Mouse (Mus musculus): ENCODE measurements around the gene Ss18l1. TPM values are rescaled to one million over a fixed set of nuclear protein-coding genes. Genes with fewer than 3 reads are reported as not detected.
A peak's percentile ranks its signal among the peaks of the same experiment; 100 is the strongest.

Gene Ss18l1
- polyA plus RNA-seq, 1 experiment from 2014 or later: 2.6 TPM

GRCm38 (mm10) chr2:180103978-180104658 is 61.8 kb downstream of the Ss18l1 start, which contains the start of gene Hrh3:
Hrh3 (minus strand) TSS chr2:180104488.
- Histone ChIP-seq H3K9me3 (ENCODE audit: control insufficient read depth, low read length) (no peaks in the 10 kb centered on the region), H3K27ac (ENCODE audit: low read depth, low read length) (no peak within 1 kb of the TSS), H3K27me3 (replicated peaks; ENCODE audit: control insufficient read depth, insufficient read depth, low read length) (peaks cover 76% of the 10 kb centered on the region), H3K4me2 (peak within 1 kb of the TSS; percentile 91), H3K4me1 (replicated peaks; ENCODE audit: control insufficient read depth, insufficient read depth, low read length) (peaks cover 7% of the 10 kb centered on the region), H3K36me3 (ENCODE audit: control insufficient read depth, insufficient read depth, low read length) (no peaks in the 10 kb centered on the region), H3K9ac (ENCODE audit: low read depth, low read length) (no peak within 1 kb of the TSS), H3K4me3 (ENCODE audit: low read depth, low read length) (peak within 1 kb of the TSS; percentile 55)
- ATAC-seq (replicated peaks; ENCODE audit: low FRiP score): peak; percentile 84
- DNase-seq (ENCODE audit: low spot score): peak; percentile 88
- under 1% methylated on average over 72 of the region's 87 CpGs for WGBS

GRCm38 (mm10) chr2:180104659-180105377 is 62.5 kb downstream of the Ss18l1 start:
- WGBS: 13% methylated on average over 24 of the region's 24 CpGs
- peaks cover 71% of the 10 kb centered on the region for H3K27me3 ChIP-seq (replicated peaks; ENCODE audit: control insufficient read depth, insufficient read depth, low read length)

GRCm38 (mm10) chr2:180105441-180106190 is 63.3 kb downstream of the Ss18l1 start:
- Histone ChIP-seq H3K4me1 (replicated peaks; ENCODE audit: control insufficient read depth, insufficient read depth, low read length) (peaks cover 7% of the 10 kb centered on the region), H3K9ac (ENCODE audit: low read depth, low read length) (no peak overlapping the region), H3K36me3 (ENCODE audit: control insufficient read depth, insufficient read depth, low read length) (no peaks in the 10 kb centered on the region), H3K4me3 (ENCODE audit: low read depth, low read length) (no peak overlapping the region), H3K27me3 (replicated peaks; ENCODE audit: control insufficient read depth, insufficient read depth, low read length) (peaks cover 63% of the 10 kb centered on the region), H3K27ac (ENCODE audit: low read depth, low read length) (no peak overlapping the region), H3K4me2 (no peak overlapping the region), H3K9me3 (ENCODE audit: control insufficient read depth, low read length) (no peaks in the 10 kb centered on the region)
- DNase-seq (ENCODE audit: low spot score): no peak
- 36% methylated on average over 8 of the region's 8 CpGs for WGBS
- ATAC-seq (replicated peaks; ENCODE audit: low FRiP score): no peak

More at GRCm38 (mm10) chr2:180104659-180105377, 62.5 kb downstream of the Ss18l1 start:
- Histone ChIP-seq H3K27ac (ENCODE audit: low read depth, low read length) (no peak overlapping the region), H3K9me3 (ENCODE audit: control insufficient read depth, low read length) (no peaks in the 10 kb centered on the region), H3K9ac (ENCODE audit: low read depth, low read length) (no peak overlapping the region), H3K4me3 (ENCODE audit: low read depth, low read length) (peak overlapping the region; percentile 55), H3K36me3 (ENCODE audit: control insufficient read depth, insufficient read depth, low read length) (no peaks in the 10 kb centered on the region), H3K4me1 (replicated peaks; ENCODE audit: control insufficient read depth, insufficient read depth, low read length) (peaks cover 7% of the 10 kb centered on the region), H3K4me2 (peak overlapping the region; percentile 91)
- no peak; the same call in 1 of the 2 replicates for ATAC-seq (replicated peaks; ENCODE audit: low FRiP score)
- no peak for DNase-seq (ENCODE audit: low spot score)

DNA sequence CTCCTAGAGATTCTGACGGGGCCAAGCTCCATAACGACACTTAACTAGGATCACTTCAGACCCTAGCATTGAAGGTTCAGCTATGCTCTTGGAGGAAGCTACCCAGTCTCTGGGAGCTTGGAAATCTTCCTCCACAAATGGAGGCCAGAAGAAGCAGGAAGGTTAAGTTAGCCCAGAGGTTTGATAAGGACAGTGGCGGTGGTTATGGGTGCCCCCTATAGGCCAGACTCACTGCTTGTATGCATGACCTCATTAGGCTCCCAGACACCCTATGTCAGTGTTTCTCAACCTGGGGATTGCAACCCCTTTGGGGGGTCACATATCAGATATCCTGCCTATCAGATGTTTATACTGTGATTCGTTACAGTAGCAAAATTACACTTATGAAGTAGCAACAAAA is 64.8 kb downstream of the Ss18l1 start:
- Histone ChIP-seq H3K4me1 (replicated peaks; ENCODE audit: control insufficient read depth, insufficient read depth, low read length) (peaks cover 7% of the 10 kb centered on the region), H3K27ac (ENCODE audit: low read depth, low read length) (no peak overlapping the region), H3K9ac (ENCODE audit: low read depth, low read length) (no peak overlapping the region), H3K4me2 (no peak overlapping the region), H3K4me3 (ENCODE audit: low read depth, low read length) (no peak overlapping the region), H3K36me3 (ENCODE audit: control insufficient read depth, insufficient read depth, low read length) (no peaks in the 10 kb centered on the region), H3K27me3 (replicated peaks; ENCODE audit: control insufficient read depth, insufficient read depth, low read length) (peaks cover 48% of the 10 kb centered on the region), H3K9me3 (ENCODE audit: control insufficient read depth, low read length) (no peaks in the 10 kb centered on the region)
- ATAC-seq (replicated peaks; ENCODE audit: low FRiP score): no peak; the same call in 1 of the 2 replicates
- no peak for DNase-seq (ENCODE audit: low spot score)
- WGBS: 58% methylated on average over 4 of the region's 4 CpGs

DNA sequence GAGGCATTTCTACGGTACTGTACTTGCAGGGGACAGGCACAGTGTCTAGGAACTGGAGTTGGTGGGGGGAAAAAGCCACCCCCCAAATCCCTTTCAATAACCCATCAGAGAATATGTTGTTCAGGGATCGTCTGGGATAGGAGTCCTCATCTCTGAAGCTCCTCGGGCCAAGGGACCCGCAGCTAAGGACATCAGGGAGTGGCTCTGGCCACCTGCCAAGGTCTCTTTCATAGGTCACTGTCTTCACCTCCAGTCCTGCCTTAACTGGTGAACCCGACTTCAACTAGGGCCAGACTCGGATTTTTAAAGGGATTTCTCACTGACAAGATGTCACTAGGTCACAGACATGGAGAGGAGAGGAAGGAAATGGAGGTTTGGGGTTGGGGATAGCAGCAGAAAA is 66.0 kb downstream of the Ss18l1 start:
- Histone ChIP-seq H3K27ac (ENCODE audit: low read depth, low read length) (no peak overlapping the region), H3K4me2 (no peak overlapping the region), H3K36me3 (ENCODE audit: control insufficient read depth, insufficient read depth, low read length) (no peaks in the 10 kb centered on the region), H3K9me3 (ENCODE audit: control insufficient read depth, low read length) (no peaks in the 10 kb centered on the region), H3K9ac (ENCODE audit: low read depth, low read length) (no peak overlapping the region), H3K27me3 (replicated peaks; ENCODE audit: control insufficient read depth, insufficient read depth, low read length) (peaks cover 36% of the 10 kb centered on the region), H3K4me1 (replicated peaks; ENCODE audit: control insufficient read depth, insufficient read depth, low read length) (peaks cover 7% of the 10 kb centered on the region), H3K4me3 (ENCODE audit: low read depth, low read length) (no peak overlapping the region)
- WGBS: 55% methylated on average over 6 of the region's 6 CpGs
- DNase-seq (ENCODE audit: low spot score): no peak
- no peak for ATAC-seq (replicated peaks; ENCODE audit: low FRiP score)

GRCm38 (mm10) chr2:180113909-180114890 is 71.9 kb downstream of the Ss18l1 start:
- no peak overlapping the region for H3K27ac ChIP-seq (ENCODE audit: low read depth, low read length)
- no peak overlapping the region for H3K4me3 ChIP-seq (ENCODE audit: low read depth, low read length)
- no peaks in the 10 kb centered on the region for H3K36me3 ChIP-seq (ENCODE audit: control insufficient read depth, insufficient read depth, low read length)
- no peak for DNase-seq (ENCODE audit: low spot score)
- no peaks in the 10 kb centered on the region for H3K9me3 ChIP-seq (ENCODE audit: control insufficient read depth, low read length)
- ATAC-seq (replicated peaks; ENCODE audit: low FRiP score): no peak
- 0 out of 2 replicates have a peak, but pooled peaks cover 5% of the 10 kb centered on the region for H3K27me3 ChIP-seq (replicated peaks; ENCODE audit: control insufficient read depth, insufficient read depth, low read length)
- H3K9ac ChIP-seq (ENCODE audit: low read depth, low read length): no peak overlapping the region
- 58% methylated on average over 17 of the region's 17 CpGs for WGBS
- peaks cover 13% of the 10 kb centered on the region for H3K4me1 ChIP-seq (replicated peaks; ENCODE audit: control insufficient read depth, insufficient read depth, low read length)
- no peak overlapping the region for H3K4me2 ChIP-seq

DNA sequence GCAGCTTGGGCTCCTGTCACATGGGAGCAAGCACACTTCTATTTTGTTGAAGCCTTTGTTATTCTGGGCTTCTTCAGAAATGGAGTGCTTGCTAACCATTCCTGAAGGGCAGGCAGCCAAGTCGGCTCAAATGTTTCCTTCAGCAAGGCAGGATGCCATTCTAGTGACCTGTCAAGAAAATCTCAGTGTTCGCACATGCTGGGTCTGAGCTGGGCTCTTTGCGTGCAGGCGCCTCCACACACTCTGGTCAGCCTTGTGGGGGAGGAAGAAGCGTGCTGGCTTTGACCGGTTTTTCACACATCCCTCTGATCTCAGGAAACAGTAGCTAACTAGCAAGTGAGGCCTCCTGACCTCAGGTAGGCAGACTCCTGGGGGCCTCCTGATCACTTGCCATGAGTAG is 73.0 kb downstream of the Ss18l1 start:
- no peak overlapping the region for H3K4me3 ChIP-seq (ENCODE audit: low read depth, low read length)
- no peaks in the 10 kb centered on the region for H3K9me3 ChIP-seq (ENCODE audit: control insufficient read depth, low read length)
- H3K9ac ChIP-seq (ENCODE audit: low read depth, low read length): no peak overlapping the region
- DNase-seq (ENCODE audit: low spot score): no peak
- H3K27ac ChIP-seq (ENCODE audit: low read depth, low read length): no peak overlapping the region
- no peaks in the 10 kb centered on the region for H3K36me3 ChIP-seq (ENCODE audit: control insufficient read depth, insufficient read depth, low read length)
- H3K4me1 ChIP-seq (replicated peaks; ENCODE audit: control insufficient read depth, insufficient read depth, low read length): peaks cover 19% of the 10 kb centered on the region
- 39% methylated on average over 6 of the region's 6 CpGs for WGBS
- H3K4me2 ChIP-seq: no peak overlapping the region
- H3K27me3 ChIP-seq (replicated peaks; ENCODE audit: control insufficient read depth, insufficient read depth, low read length): 0 out of 2 replicates have a peak, but pooled peaks cover 4% of the 10 kb centered on the region
- no peak for ATAC-seq (replicated peaks; ENCODE audit: low FRiP score)

- Histone ChIP-seq H3K9me3 (ENCODE audit: control insufficient read depth, low read length) (no peaks in the 10 kb centered on the region), H3K36me3 (ENCODE audit: control insufficient read depth, insufficient read depth, low read length) (no peaks in the 10 kb centered on the region), H3K27me3 (replicated peaks; ENCODE audit: control insufficient read depth, insufficient read depth, low read length) (0 out of 2 replicates have a peak, but pooled peaks cover 4% of the 10 kb centered on the region), H3K4me2 (no peak overlapping the region), H3K4me3 (ENCODE audit: low read depth, low read length) (no peak overlapping the region), H3K27ac (ENCODE audit: low read depth, low read length) (no peak overlapping the region), H3K9ac (ENCODE audit: low read depth, low read length) (no peak overlapping the region), H3K4me1 (replicated peaks; ENCODE audit: control insufficient read depth, insufficient read depth, low read length) (peaks cover 23% of the 10 kb centered on the region)
- WGBS: 47% methylated on average over 10 of the region's 10 CpGs
- no peak for ATAC-seq (replicated peaks; ENCODE audit: low FRiP score)
- no peak for DNase-seq (ENCODE audit: low spot score)
Observed at GRCm38 (mm10) chr2:180116081-180116493, 73.8 kb downstream of the Ss18l1 start.

Data from liver, embryonic 11.5 days (tissue).